Mouse (Mus musculus) liver, embryonic 15.5 days (tissue): ENCODE data around the gene Arsb. TPM values are rescaled to one million over a fixed set of nuclear protein-coding genes. Genes with fewer than 3 reads are reported as not detected.
A peak's percentile ranks its signal among the peaks of the same experiment; 100 is the strongest.
"Not testable (repeated sequence)": the region's sequence is repeated elsewhere in the genome, so short reads cannot be mapped to it uniquely, and the experiment has no call there.

ENCODE experiments used
- ATAC-seq: fragments of 200-750 bp; cut with Nextera tagmentation; 2 replicates; pipeline ENCODE4 v1.8.0; 2017; ENCODE audit warnings: moderate number of reproducible peaks, mild to moderate bottlenecking, moderate library complexity; ENCODE audit not compliant: insufficient read depth
- H3K27ac ChIP-seq: fragments of 300-500 bp; sonication (generic); replicated peaks from 2 replicates; pipeline ENCODE4 v1.5.1; 2015; ENCODE audit warnings: mild to moderate bottlenecking, inconsistent platforms
- H3K27me3 ChIP-seq: fragments of 300-500 bp; sonication (generic); 2 replicates; pipeline ENCODE4 v1.6.1; 2015; ENCODE audit warnings: mild to moderate bottlenecking, inconsistent platforms
- H3K36me3 ChIP-seq: fragments of 300-500 bp; sonication (generic); replicated peaks from 2 replicates; pipeline ENCODE4 v1.6.1; 2015; ENCODE audit warnings: moderate library complexity, mild to moderate bottlenecking, inconsistent platforms
- H3K4me1 ChIP-seq: fragments of 300-500 bp; sonication (generic); replicated peaks from 2 replicates; pipeline ENCODE4 v1.6.1; 2015; ENCODE audit warnings: inconsistent platforms
- H3K4me2 ChIP-seq: fragments of 300-500 bp; sonication (generic); 2 replicates; pipeline ENCODE4 v1.6.1; 2015; ENCODE audit warnings: moderate library complexity, mild to moderate bottlenecking, inconsistent platforms
- H3K4me3 ChIP-seq: fragments of 300-500 bp; sonication (generic); replicated peaks from 2 replicates; pipeline ENCODE4 v1.5.1; 2015; ENCODE audit warnings: mild to moderate bottlenecking, inconsistent platforms
- H3K9ac ChIP-seq: fragments of 300-500 bp; sonication (generic); 2 replicates; pipeline ENCODE4 v1.6.1; 2015; ENCODE audit warnings: moderate library complexity, mild to moderate bottlenecking, inconsistent platforms
- H3K9me3 ChIP-seq: fragments of 300-500 bp; sonication (generic); replicated peaks from 2 replicates; pipeline ENCODE4 v1.6.1; 2016; ENCODE audit warnings: inconsistent platforms
- WGBS: fragments of 180-500 bp; shearing (Covaris S2); methylation state at CpG from one replicate; pipeline ENCODE4 v1.1.7; 2015; ENCODE audit warnings: mixed read lengths; ENCODE audit not compliant: insufficient replicate concordance; 5-methylcytosine and 5-hydroxymethylcytosine counted together
- polyA plus RNA-seq: library from polyadenylated mRNA; unstranded; fragments of >200 nt; fragmentation: Nextera tagmentation; extraction: Ambion mirVana; gene quantifications from 2 replicates; pipeline ENCODE4 v1.2.1, GENCODE M21; 2015

Gene Arsb
- polyA plus RNA-seq, 1 experiment from 2014 or later, result 4.1 TPM

- Histone ChIP-seq H3K4me3 (no peak overlapping the region), H3K4me1 (no peaks in the 10 kb centered on the region), H3K27ac (no peak overlapping the region), H3K4me2 (no peak overlapping the region), H3K36me3 (no peaks in the 10 kb centered on the region), H3K27me3 (no peaks in the 10 kb centered on the region), H3K9me3 (no peaks in the 10 kb centered on the region), H3K9ac (no peak overlapping the region)
- 40% methylated on average over 5 of the region's 5 CpGs for WGBS
- no peak for ATAC-seq
These were observed 198.7 kb downstream of the Arsb start for GRCm38 (mm10) chr13:93970115-93970514.

GRCm38 (mm10) chr13:93972423-93972822 is 201.0 kb downstream of the Arsb start:
- Histone ChIP-seq H3K4me3 (no peak overlapping the region), H3K9me3 (no peaks in the 10 kb centered on the region), H3K27ac (no peak overlapping the region), H3K27me3 (no peaks in the 10 kb centered on the region), H3K4me1 (no peaks in the 10 kb centered on the region), H3K9ac (no peak overlapping the region), H3K4me2 (no peak overlapping the region), H3K36me3 (no peaks in the 10 kb centered on the region)
- ATAC-seq, result no peak
- WGBS, result 53% methylated on average over 3 of the region's 3 CpGs

GRCm38 (mm10) chr13:93975668-93976067 is 204.2 kb downstream of the Arsb start:
- H3K4me2 ChIP-seq, result no peak overlapping the region
- H3K4me3 ChIP-seq, result no peak overlapping the region
- WGBS, result 58% methylated on average over 5 of the region's 5 CpGs
- H3K27ac ChIP-seq, result no peak overlapping the region
- ATAC-seq, result no peak
- no peaks in the 10 kb centered on the region for H3K27me3 ChIP-seq
- no peak overlapping the region for H3K9ac ChIP-seq
- no peaks in the 10 kb centered on the region for H3K9me3 ChIP-seq
- no peaks in the 10 kb centered on the region for H3K36me3 ChIP-seq
- no peaks in the 10 kb centered on the region for H3K4me1 ChIP-seq

GRCm38 (mm10) chr13:93976897-93977530 is 205.6 kb downstream of the Arsb start:
- Histone ChIP-seq H3K9ac (no peak overlapping the region), H3K4me2 (no peak overlapping the region), H3K9me3 (no peaks in the 10 kb centered on the region), H3K36me3 (no peaks in the 10 kb centered on the region), H3K27me3 (no peaks in the 10 kb centered on the region), H3K4me1 (no peaks in the 10 kb centered on the region), H3K4me3 (no peak overlapping the region), H3K27ac (no peak overlapping the region)
- ATAC-seq, result no peak
- WGBS, result 27% methylated on average over 10 of the region's 10 CpGs

- Histone ChIP-seq H3K4me2 (no peak overlapping the region), H3K4me1 (no peaks in the 10 kb centered on the region), H3K27ac (no peak overlapping the region), H3K36me3 (no peaks in the 10 kb centered on the region), H3K4me3 (no peak overlapping the region), H3K9me3 (no peaks in the 10 kb centered on the region), H3K9ac (no peak overlapping the region), H3K27me3 (no peaks in the 10 kb centered on the region)
- no peak for ATAC-seq
- 65% methylated on average over 12 of the region's 12 CpGs for WGBS
These were observed 207.5 kb downstream of the Arsb start for GRCm38 (mm10) chr13:93978703-93979495.

- 26% methylated on average over 1 of the region's 1 CpGs for WGBS
- no peaks in the 10 kb centered on the region for H3K36me3 ChIP-seq
These were observed 208.3 kb downstream of the Arsb start for GRCm38 (mm10) chr13:93979754-93980153.

GRCm38 (mm10) chr13:93984521-93984920 is 213.1 kb downstream of the Arsb start:
- 54% methylated on average over 2 of the region's 2 CpGs for WGBS
- H3K4me1 ChIP-seq, result 0 out of 2 replicates have a peak, but pooled peaks cover under 1% of the 10 kb centered on the region

More at GRCm38 (mm10) chr13:93979754-93980153, 208.3 kb downstream of the Arsb start:
- H3K4me3 ChIP-seq, result no peak overlapping the region
- H3K9me3 ChIP-seq, result no peaks in the 10 kb centered on the region
- H3K27ac ChIP-seq, result no peak overlapping the region
- no peak for ATAC-seq
- no peaks in the 10 kb centered on the region for H3K4me1 ChIP-seq
- no peaks in the 10 kb centered on the region for H3K27me3 ChIP-seq
- no peak overlapping the region for H3K9ac ChIP-seq
- no peak overlapping the region for H3K4me2 ChIP-seq

GRCm38 (mm10) chr13:93985181-93985580 is 213.8 kb downstream of the Arsb start:
- no peaks in the 10 kb centered on the region for H3K36me3 ChIP-seq
- 74% methylated on average over 7 of the region's 7 CpGs for WGBS
- no peak overlapping the region for H3K4me2 ChIP-seq
- no peak overlapping the region for H3K9ac ChIP-seq
- H3K4me3 ChIP-seq, result no peak overlapping the region
- H3K27ac ChIP-seq, result no peak overlapping the region
- no peaks in the 10 kb centered on the region for H3K9me3 ChIP-seq
- 0 out of 2 replicates have a peak, but pooled peaks cover 6% of the 10 kb centered on the region for H3K4me1 ChIP-seq
- H3K27me3 ChIP-seq, result no peaks in the 10 kb centered on the region
- no peak for ATAC-seq

More at GRCm38 (mm10) chr13:93984521-93984920, 213.1 kb downstream of the Arsb start:
- Histone ChIP-seq H3K9ac (no peak overlapping the region), H3K36me3 (no peaks in the 10 kb centered on the region), H3K4me2 (no peak overlapping the region), H3K4me3 (no peak overlapping the region), H3K9me3 (no peaks in the 10 kb centered on the region), H3K27ac (no peak overlapping the region), H3K27me3 (no peaks in the 10 kb centered on the region)
- ATAC-seq, result no peak

GRCm38 (mm10) chr13:93985750-93986149 is 214.3 kb downstream of the Arsb start:
- not testable (repeated sequence) for H3K9me3 ChIP-seq

GRCm38 (mm10) chr13:93987611-93988010 is 216.2 kb downstream of the Arsb start:
- Histone ChIP-seq H3K4me2 (no peak overlapping the region), H3K9me3 (no peaks in the 10 kb centered on the region), H3K27me3 (no peaks in the 10 kb centered on the region), H3K9ac (no peak overlapping the region), H3K4me1 (0 out of 2 replicates have a peak, but pooled peaks cover 9% of the 10 kb centered on the region), H3K4me3 (no peak overlapping the region), H3K27ac (no peak overlapping the region), H3K36me3 (no peaks in the 10 kb centered on the region)
- ATAC-seq, result no peak
- 65% methylated on average over 7 of the region's 7 CpGs for WGBS

More at GRCm38 (mm10) chr13:93985750-93986149, 214.3 kb downstream of the Arsb start:
- H3K36me3 ChIP-seq, ATAC-seq, H3K27ac ChIP-seq, H3K9ac ChIP-seq, H3K4me3 ChIP-seq, H3K27me3 ChIP-seq, H3K4me2 ChIP-seq, H3K4me1 ChIP-seq: not testable (repeated sequence)
- 73% methylated on average over 8 of the region's 8 CpGs for WGBS

- no peak for ATAC-seq
- 28% methylated on average over 3 of the region's 4 CpGs for WGBS
- H3K4me2 ChIP-seq, result no peak overlapping the region
- no peaks in the 10 kb centered on the region for H3K9me3 ChIP-seq
- no peaks in the 10 kb centered on the region for H3K27me3 ChIP-seq
- H3K9ac ChIP-seq, result no peak overlapping the region
- 0 out of 2 replicates have a peak, but pooled peaks cover 9% of the 10 kb centered on the region for H3K4me1 ChIP-seq
- no peak overlapping the region for H3K4me3 ChIP-seq
- peak overlapping the region; percentile 51; the same call in 1 of the 2 replicates for H3K27ac ChIP-seq
- H3K36me3 ChIP-seq, result no peaks in the 10 kb centered on the region
These were observed 217.8 kb downstream of the Arsb start for GRCm38 (mm10) chr13:93989208-93989607.
